Mouse (Mus musculus): ENCODE measurements around the gene Pask.
"Not testable (repeated sequence)": the region's sequence is repeated elsewhere in the genome, so short reads cannot be mapped to it uniquely, and the experiment has no call there.

Gene Pask

GRCm38 (mm10) chr1:93342648-93343503 is at the start of gene Pask, which contains the start of gene Ppp1r7:
TSS of gene Pask (minus strand) at chr1:93343482.
TSS of gene Ppp1r7 (plus strand) at chr1:93342854.
- peak; percentile 95 for DNase-seq (ENCODE audit: low spot score)

GRCm38 (mm10) chr1:93388906-93389305 is 45.6 kb upstream of the Pask start:
- DNase-seq (ENCODE audit: low spot score) = no peak

GRCm38 (mm10) chr1:93387198-93387597 is 43.9 kb upstream of the Pask start:
- no peak for DNase-seq (ENCODE audit: low spot score)

DNA sequence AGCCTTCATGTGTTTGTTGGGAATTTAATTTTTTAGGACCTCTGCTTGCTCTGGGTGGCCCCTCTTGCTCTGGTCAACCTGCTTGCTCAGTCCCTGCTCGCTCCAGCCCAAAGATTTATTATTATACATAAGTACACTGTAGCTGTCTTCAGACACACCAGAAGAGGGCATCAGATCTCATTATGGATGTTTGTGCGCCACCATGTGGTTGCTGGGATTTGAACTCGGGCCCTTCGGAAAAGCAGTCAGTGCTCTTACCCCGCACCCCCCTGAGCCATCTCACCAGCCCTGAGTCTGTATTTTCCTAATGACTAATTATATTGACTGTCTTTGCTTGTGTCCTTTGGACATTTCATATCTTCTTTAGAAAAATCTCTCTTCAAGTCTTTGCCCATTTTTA is 35.8 kb upstream of the Pask start:
- DNase-seq (ENCODE audit: low spot score) = no peak

DNA sequence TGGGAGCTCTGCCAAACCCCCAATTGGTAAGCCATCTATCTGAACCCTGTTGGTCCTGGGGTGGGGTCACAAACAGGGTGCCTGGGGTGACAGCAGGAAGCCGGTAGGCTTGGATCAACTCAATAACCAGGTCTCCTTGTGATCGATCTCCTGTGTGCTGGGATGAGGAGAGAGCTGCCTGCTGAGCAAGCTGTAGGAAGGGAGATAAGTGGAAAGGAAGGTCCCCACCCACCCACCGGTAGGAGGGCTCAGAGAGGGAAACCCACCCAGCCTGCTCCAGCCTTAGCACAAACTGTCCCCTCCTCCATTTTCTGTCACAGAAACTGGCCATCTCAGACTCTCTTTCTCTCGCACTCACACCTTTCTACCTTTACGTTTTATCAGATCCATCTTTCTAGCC is 34.0 kb upstream of the Pask start:
- DNase-seq (ENCODE audit: low spot score) = no peak

DNA sequence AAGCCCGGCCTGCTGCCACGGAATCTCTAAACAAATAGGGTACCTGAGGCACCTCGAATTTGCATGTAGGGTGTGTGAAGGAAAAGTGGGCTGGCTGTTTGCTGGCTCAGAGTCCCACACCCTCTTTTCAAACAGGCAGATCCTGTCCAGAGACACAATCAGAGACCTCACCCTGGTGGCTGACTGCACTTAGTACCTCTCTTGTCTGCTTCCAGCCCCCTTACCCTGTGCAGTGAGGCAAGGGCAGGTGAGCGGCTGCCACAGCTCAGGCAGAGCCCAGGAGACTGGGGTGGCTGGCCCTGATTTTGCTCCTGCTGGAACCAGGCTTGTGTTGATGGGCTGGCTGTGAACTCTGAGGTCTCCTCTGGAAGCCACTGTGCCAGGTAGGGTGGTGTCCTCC is 30.4 kb upstream of the Pask start, which contains the start of gene Ano7:
Gene Ano7 (plus strand): TSS at position 266 of the 400 bp plus-strand sequence.
- DNase-seq (ENCODE audit: low spot score) = no peak

DNA sequence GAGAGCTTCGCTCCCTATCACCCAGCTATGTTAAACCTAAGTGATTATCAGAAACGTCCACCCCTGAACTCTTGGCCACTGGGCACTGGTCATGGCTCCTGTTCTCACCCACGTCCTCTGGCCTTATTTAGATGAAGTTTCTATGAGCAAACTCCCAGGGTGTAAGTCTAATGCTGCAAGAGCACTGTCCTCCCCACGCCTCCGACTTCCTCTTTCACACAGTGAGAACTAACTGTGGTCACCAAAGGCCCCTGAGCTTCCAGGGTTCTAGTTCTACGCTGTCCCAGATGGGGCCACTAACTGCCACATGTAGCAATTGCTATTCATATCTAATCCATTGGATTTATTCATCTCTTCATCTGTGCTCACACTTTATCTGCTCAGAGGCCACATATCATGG is 22.4 kb upstream of the Pask start:
- DNase-seq (ENCODE audit: low spot score) = no peak

DNA sequence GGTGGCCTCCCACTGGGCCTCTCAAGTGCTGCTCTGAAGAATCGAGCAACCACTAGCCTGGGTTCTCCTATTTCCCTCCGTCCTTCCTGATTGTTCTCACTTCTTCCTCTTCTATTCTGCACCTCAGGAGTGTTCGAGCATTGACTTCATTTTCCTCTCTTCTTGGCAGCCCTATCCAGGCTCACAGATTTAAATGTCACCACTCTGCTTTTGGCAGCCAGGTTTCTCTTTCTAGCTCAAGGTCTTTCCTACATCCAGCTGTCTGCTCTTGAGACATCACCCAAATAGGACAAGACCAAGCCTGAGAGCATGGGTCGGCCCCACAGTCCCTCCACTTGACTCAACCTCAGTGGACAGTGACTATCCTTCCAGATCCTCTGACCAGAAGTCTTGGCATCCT is 19.4 kb upstream of the Pask start:
- DNase-seq (ENCODE audit: low spot score) = no peak

GRCm38 (mm10) chr1:93352724-93353123 is 9.4 kb upstream of the Pask start:
- DNase-seq (ENCODE audit: low spot score) = no peak

DNA sequence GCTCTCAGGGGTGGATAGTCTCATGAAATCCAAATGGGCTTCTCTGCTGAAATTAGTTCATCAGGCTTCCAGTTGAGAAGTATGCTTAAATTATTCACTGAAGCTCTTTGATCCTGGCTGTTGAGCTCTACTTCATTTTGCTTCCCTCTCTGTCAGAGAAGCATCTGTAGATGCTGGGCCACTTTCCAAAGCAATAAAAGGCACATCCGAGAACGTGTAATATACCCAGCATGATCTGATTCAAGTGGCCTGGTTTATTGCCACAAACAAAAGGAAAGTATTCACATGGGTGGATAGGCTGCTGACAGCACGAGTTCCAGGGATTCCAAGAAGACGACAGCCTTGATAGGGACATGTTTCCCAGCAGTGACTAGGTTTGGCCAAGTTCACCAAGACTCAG is 6.4 kb upstream of the Pask start:
- DNase-seq (ENCODE audit: low spot score) = no peak

GRCm38 (mm10) chr1:93347176-93347575 is 3.9 kb upstream of the Pask start:
- DNase-seq (ENCODE audit: low spot score) = no peak

GRCm38 (mm10) chr1:93343504-93344047 is 294 bp upstream of the Pask start:
- DNase-seq (ENCODE audit: low spot score) = peak; percentile 97

DNA sequence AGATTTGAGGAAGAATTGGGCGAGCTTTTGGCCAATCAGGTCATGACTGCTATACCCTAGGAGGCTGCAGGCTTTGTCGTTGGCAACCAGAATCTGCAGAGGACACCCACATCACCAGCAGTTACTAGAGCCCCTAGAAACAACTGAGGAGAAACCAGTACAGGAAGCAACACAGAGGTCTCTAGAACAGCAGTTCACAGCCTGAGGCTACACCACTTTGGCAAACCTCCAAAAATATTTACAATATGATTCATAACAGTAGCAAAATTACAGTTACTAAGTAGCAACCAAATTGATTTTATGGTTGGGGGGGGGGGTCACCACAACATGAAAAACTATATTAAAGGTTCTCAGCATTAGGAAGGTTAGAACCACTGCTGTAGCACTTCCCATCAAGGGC is 8.7 kb downstream of the Pask start:
- DNase-seq (ENCODE audit: low spot score) = no peak

DNA sequence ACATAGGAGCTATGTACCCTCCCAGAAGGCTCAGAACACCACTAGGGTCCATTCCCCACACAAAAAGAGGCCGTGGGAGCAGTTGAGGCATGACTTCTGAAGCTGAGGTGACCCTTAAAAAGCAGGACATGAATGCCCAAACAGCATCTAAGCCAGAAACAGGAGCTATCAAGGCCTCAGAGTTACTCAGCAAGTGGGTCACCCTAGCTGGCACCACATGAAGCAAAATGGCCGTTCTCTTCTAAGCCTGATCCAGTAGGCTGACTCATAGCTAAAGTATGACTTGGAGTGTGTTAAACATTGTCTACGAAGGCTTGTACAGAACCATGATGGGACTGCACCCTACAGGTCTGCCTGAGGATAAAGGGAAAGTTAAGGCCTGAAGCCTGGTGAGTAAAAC is 16.8 kb downstream of the Pask start:
- DNase-seq (ENCODE audit: low spot score) = no peak

DNA sequence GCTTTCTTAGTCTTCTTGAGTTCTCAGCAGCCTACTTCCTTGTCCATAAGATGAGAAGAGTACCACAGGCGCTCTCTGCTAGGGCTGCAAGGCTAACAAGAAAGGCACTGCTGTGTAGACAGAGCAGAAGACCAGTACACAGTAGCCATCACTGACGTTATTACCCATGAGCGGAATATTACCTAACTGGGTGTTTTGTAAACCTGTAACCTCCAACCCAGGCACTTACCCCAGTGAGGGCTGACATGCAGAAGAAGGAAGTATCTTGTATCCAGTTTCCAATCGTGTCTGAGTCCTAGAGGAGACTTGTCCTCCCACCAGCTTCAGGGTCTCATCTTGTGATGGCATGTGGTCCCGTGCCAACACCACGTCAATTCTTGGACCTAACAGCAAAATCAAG is 19.3 kb downstream of the Pask start:
- no peak for DNase-seq (ENCODE audit: low spot score)

GRCm38 (mm10) chr1:93305581-93306337 is 37.5 kb downstream of the Pask start, which contains the start of gene Mterf4:
TSS of gene Mterf4 (minus strand) at chr1:93305915.
- DNase-seq (ENCODE audit: low spot score) = peak; percentile 83

DNA sequence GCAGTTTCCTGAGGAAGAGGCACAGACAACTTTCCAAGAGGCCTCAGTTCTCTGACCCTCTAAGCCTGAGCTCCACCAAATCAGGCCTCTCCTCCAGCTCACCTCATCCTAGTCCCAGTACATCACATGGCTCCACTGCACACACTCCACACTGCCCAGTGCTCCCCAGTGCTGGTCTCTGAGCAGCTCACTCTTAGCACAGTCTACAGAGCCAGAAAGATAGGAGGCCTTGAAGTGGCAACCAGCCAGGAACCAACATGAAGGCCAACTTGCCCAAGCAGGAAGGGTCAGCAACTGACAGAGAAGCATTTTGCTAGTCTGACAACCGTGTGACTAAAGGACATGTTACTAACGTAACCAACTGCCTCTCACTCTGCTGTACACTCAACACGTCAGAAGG is 42.7 kb downstream of the Pask start:
- no peak for DNase-seq (ENCODE audit: low spot score)

GRCm38 (mm10) chr1:93299791-93300190 is 43.5 kb downstream of the Pask start:
- no peak for DNase-seq (ENCODE audit: low spot score)

GRCm38 (mm10) chr1:93294491-93294890 is 48.8 kb downstream of the Pask start:
- not testable (repeated sequence) for DNase-seq (ENCODE audit: low spot score)

GRCm38 (mm10) chr1:93292006-93292405 is 51.3 kb downstream of the Pask start:
- no peak for DNase-seq (ENCODE audit: low spot score)

DNA sequence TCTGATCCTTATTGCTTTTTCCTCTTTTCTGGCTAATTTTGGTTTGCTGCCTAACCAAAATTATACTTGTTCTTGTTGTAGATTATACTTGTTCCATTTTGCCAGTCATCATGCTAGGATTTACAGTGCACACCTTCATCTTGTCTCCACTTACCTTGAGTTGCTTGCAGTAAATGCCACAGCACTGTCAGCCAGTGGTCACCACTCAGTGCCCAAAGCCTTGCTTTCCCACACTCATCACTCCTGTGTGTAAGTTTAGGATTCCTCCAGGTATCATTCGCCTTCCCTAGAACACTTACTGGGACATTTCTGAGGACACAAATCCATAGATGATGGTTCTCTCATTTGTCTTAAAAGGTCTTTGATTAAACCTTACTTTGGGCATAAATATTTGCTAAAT is 51.7 kb downstream of the Pask start:
- no peak for DNase-seq (ENCODE audit: low spot score)

GRCm38 (mm10) chr1:93290956-93291355 is 52.3 kb downstream of the Pask start:
- DNase-seq (ENCODE audit: low spot score) = no peak

DNA sequence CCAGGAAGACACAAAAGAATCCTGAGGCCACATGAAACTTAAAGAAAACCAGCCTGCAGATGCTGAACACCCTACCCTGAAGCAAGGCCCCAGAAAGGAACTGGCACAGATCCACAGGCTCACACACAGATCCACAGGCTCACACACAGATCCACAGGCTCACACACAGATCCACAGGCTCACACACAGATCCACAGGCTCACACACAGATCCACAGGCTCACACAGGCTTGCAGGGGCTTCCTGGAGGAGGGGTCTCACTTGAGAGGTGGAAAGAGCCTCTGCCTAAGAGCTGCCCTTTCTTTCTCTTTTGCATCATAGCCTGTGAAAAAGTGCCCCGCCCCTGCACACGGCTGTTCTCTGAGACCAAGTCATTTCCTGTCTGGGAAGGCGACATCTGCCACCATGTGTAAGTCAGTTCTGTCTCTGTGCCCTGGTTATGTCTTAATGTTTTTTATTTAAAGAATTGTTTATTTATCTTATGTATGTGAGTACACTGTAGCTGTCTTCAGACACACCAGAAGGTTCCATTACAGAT is 53.5 kb downstream of the Pask start:
- DNase-seq (ENCODE audit: low spot score) = no peak

All from MN1 (cell line).